In the genomic region with DNA sequence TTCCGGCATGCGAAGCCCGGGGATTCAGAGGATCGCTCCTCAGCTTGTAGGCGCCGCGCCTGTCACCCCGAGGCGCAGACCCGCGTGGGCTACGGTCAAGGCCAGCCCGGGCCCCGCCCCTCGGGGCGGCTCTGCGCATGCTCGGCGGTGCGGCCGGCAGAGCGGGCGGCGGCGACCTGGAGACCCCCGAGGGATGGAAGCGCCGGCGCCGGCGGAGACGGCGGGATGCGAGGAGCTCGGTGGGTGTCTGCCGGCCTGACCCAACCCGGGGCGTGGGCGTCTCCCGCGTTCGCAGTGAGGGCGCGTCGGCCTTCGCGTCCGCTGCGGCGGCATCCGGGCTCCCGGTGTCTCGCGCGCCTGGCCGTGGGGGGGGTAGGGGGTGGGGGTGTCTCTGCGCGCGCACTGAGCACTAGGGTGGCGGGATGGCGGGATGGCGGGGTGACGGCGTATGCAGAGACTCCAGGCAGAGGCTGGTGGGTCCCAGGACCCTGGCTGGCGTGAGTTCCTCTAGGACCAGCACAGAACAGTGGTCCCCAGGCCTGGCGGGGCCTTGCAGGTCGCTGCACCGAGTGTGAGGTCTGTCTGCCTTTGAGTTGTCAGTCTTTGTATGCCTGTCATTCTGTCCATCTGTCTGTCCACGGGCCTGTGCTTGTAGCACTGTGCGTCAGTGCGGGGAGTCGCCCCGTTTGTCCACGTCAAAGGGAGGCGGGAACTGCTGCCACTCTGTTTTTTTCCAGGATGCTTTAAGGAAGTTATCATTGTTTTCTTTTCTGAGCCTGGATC, we compare ENCODE assay signal across 8 mouse cellular contexts. TPM values are rescaled to one million over a fixed set of nuclear protein-coding genes. Genes with fewer than 3 reads are reported as not detected.
DNase-seq lines count a peak whose midpoint lies in the region; ATAC-seq lines count a peak whose summit lies in the region.

A gene (plus strand): TSS at position 140 of the 783 bp plus-strand sequence.

- H3K9ac ChIP-seq in intestine, embryonic 15.5 days = peak within 1 kb of the TSS; percentile 76

- under 1% methylated on average over 72 of the region's 75 CpGs for WGBS in intestine, embryonic 15.5 days

- H3K4me1 ChIP-seq in intestine, embryonic 15.5 days (replicated peaks) = peaks cover 3% of the 10 kb centered on the region; the same call in 1 of the 2 replicates

- peak within 1 kb of the TSS; percentile 89 for H3K4me2 ChIP-seq in intestine, embryonic 15.5 days (replicated peaks)

- H3K27ac ChIP-seq in intestine, embryonic 15.5 days = peak within 1 kb of the TSS; percentile 58

- peak; percentile 55 for DNase-seq in ZHBTc4 (ENCODE audit: low read depth, low spot score)
- peak; percentile 72 for DNase-seq in gastrocnemius, postnatal 25 days
- DNase-seq in left cerebral cortex, postnatal 14 days (ENCODE audit: low spot score in 2 of 2) = peak; percentile 73 to 77
- peak; percentile 71 for DNase-seq in right cerebral cortex, postnatal 14 days
- peak; percentile 69 for DNase-seq in urinary bladder, postnatal 25 days (ENCODE audit: low spot score)

- H3K9me3 ChIP-seq in intestine, embryonic 15.5 days = no peaks in the 10 kb centered on the region

- H3K27me3 ChIP-seq in intestine, embryonic 15.5 days (replicated peaks) = no peaks in the 10 kb centered on the region

- peak within 1 kb of the TSS; percentile 73 for H3K4me3 ChIP-seq in intestine, embryonic 15.5 days (replicated peaks)

- intact Hi-C loops in left cerebral cortex, postnatal 14 days (cut with DNase I) = loop anchor here (10.0 kb wide), 1 partner anchor 175 kb away; no protein-coding TSS in a partner anchor

- ATAC-seq in common myeloid progenitor, adult 5-6 weeks (replicated peaks; ENCODE audit: low read depth, poor library complexity, severe bottlenecking) = peak; percentile 71
- ATAC-seq in intestine, embryonic 15.5 days = peak; percentile 92
- peak; percentile 60 for ATAC-seq in megakaryocyte-erythroid progenitor cell, adult 5-6 weeks (replicated peaks; ENCODE audit: low FRiP score, low TSS enrichment, poor library complexity, severe bottlenecking)

- H3K36me3 ChIP-seq in intestine, embryonic 15.5 days = no peaks in the 10 kb centered on the region

RNA-seq across cellular contexts. Expression of the gene that starts here (rescaled TPM):
- total RNA-seq in common myeloid progenitor, adult 5-6 weeks (2017) = 6.3 and 7.2 TPM in 2 replicates
- total RNA-seq in gastrocnemius, postnatal 25 days (2021) = 1 to 10 TPM; 2.5 to 3.8 TPM
- polyA plus RNA-seq in intestine, embryonic 15.5 days (2015; fragmentation: Nextera tagmentation; extraction: Ambion mirVana) = 8.0 and 8.8 TPM in 2 replicates
- total RNA-seq in left cerebral cortex, postnatal 14 days (2021) = 10 to 100 TPM; 44.2 to 49.4 TPM
- total RNA-seq in megakaryocyte-erythroid progenitor cell, adult 5-6 weeks (2014; fragmentation: Nextera tagmentation) = 1.3 and 1.7 TPM in 2 replicates
- 1.8 and 2.9 TPM in 2 replicates for total RNA-seq in megakaryocyte-erythroid progenitor cell, adult 5-6 weeks (2017)

Comparison
In these comparisons a context has a peak if more than half of its experiments do, and no peak if none do; other contexts are left out.
1. Peak in every context shown above with its lines: DNase-seq, ATAC-seq, H3K4me3 ChIP-seq and H3K27ac ChIP-seq.